ENCODE assay signal across 8 mouse cellular contexts in the genomic region with DNA sequence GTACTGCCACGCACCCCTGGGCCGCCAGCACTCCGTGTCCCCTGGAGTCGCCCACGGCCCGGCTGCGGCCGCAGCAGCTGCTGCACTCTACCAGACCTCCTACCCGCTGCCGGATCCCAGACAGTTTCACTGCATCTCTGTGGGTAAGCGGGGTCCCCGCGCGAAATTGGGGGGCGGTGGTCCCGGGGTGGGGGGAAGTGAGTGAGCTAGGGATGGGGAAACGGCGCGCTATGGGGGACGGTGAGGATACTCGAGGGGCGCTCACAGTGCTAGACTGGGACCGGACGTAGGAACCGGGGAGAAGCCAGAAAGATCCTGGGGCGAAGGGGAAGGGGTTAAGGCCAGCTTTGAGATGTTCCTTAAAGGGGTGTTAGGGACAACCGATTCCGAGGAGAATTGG. TPM values are rescaled to one million over a fixed set of nuclear protein-coding genes. Genes with fewer than 3 reads are reported as not detected.
DNase-seq lines count a peak whose midpoint lies in the region; ATAC-seq lines count a peak whose summit lies in the region.

No protein-coding gene starts in this region.

- no peak for ATAC-seq in heart, embryonic 16.5 days (replicated peaks; ENCODE audit: extremely low read depth, insufficient read depth, low FRiP score)
- no peak for ATAC-seq in embryonic facial prominence, embryonic 13.5 days (ENCODE audit: insufficient number of reproducible peaks, insufficient read depth, low FRiP score, low TSS enrichment, low read depth)
- no peak for ATAC-seq in intestine, embryonic 14.5 days (replicated peaks; ENCODE audit: low FRiP score, low TSS enrichment, low read depth)

- H3K9ac ChIP-seq in heart, embryonic 16.5 days (ENCODE audit: low read length), result no peak overlapping the region
- no peak overlapping the region for H3K9ac ChIP-seq in embryonic facial prominence, embryonic 13.5 days
- H3K9ac ChIP-seq in intestine, embryonic 14.5 days (ENCODE audit: low read length), result no peak overlapping the region

- 3% methylated on average over 28 of the region's 28 CpGs for WGBS in heart, embryonic 16.5 days
- 2% methylated on average over 28 of the region's 28 CpGs for WGBS in embryonic facial prominence, embryonic 13.5 days
- 2% methylated on average over 28 of the region's 28 CpGs for WGBS in intestine, embryonic 14.5 days

- H3K36me3 ChIP-seq in heart, embryonic 16.5 days (ENCODE audit: control insufficient read depth, insufficient read depth), result no peaks in the 10 kb centered on the region
- H3K36me3 ChIP-seq in embryonic facial prominence, embryonic 13.5 days, result no peaks in the 10 kb centered on the region
- no peaks in the 10 kb centered on the region for H3K36me3 ChIP-seq in intestine, embryonic 14.5 days (ENCODE audit: control insufficient read depth, insufficient read depth, low read length)

- DNase-seq in heart, adult 11 months, result no peak
- DNase-seq in intestine, embryonic 14.5 days (ENCODE audit: low spot score), result no peak
- peak; percentile 55 for DNase-seq in neural tube, embryonic 10.5 days (ENCODE audit: extremely low spot score, low spot score)
- DNase-seq in T-cell, adult 2 months (ENCODE audit: low spot score), result no peak
- DNase-seq in yolk sac, embryonic 10.5 days (ENCODE audit: low spot score), result no peak
- DNase-seq in kidney, adult 11 months, result no peak

- H3K27me3 ChIP-seq in heart, embryonic 16.5 days (ENCODE audit: control insufficient read depth, insufficient read depth, low read length), result peaks cover 92% of the 10 kb centered on the region
- H3K27me3 ChIP-seq in embryonic facial prominence, embryonic 13.5 days, result peaks cover 99% of the 10 kb centered on the region
- peaks cover 98% of the 10 kb centered on the region for H3K27me3 ChIP-seq in intestine, embryonic 14.5 days (replicated peaks; ENCODE audit: control insufficient read depth, insufficient read depth, low read length)

- H3K4me1 ChIP-seq in heart, embryonic 16.5 days (ENCODE audit: control insufficient read depth, insufficient read depth, low read length), result peaks cover 14% of the 10 kb centered on the region
- H3K4me1 ChIP-seq in embryonic facial prominence, embryonic 13.5 days, result peaks cover 32% of the 10 kb centered on the region
- H3K4me1 ChIP-seq in intestine, embryonic 14.5 days (replicated peaks; ENCODE audit: control insufficient read depth, insufficient read depth, low read length), result peaks cover 3% of the 10 kb centered on the region; the same call in 1 of the 2 replicates

- peak overlapping the region; percentile 38 for H3K4me3 ChIP-seq in heart, embryonic 16.5 days (ENCODE audit: low read length)
- H3K4me3 ChIP-seq in embryonic facial prominence, embryonic 13.5 days, result peak overlapping the region; percentile 38
- peak overlapping the region; percentile 16; the same call in 1 of the 2 replicates for H3K4me3 ChIP-seq in intestine, embryonic 14.5 days (ENCODE audit: low read depth, low read length)

- H3K9me3 ChIP-seq in heart, embryonic 16.5 days (replicated peaks; ENCODE audit: control insufficient read depth, low read length), result no peaks in the 10 kb centered on the region
- no peaks in the 10 kb centered on the region for H3K9me3 ChIP-seq in embryonic facial prominence, embryonic 13.5 days
- no peaks in the 10 kb centered on the region for H3K9me3 ChIP-seq in intestine, embryonic 14.5 days (ENCODE audit: control insufficient read depth, low read length)

- H3K4me2 ChIP-seq in heart, embryonic 16.5 days (ENCODE audit: low read depth, low read length), result peak overlapping the region; percentile 57
- peak overlapping the region; percentile 58 for H3K4me2 ChIP-seq in embryonic facial prominence, embryonic 13.5 days
- H3K4me2 ChIP-seq in intestine, embryonic 14.5 days (ENCODE audit: low read length), result peak overlapping the region; percentile 41

- H3K27ac ChIP-seq in heart, embryonic 16.5 days (ENCODE audit: low read length), result no peak overlapping the region
- no peak overlapping the region for H3K27ac ChIP-seq in embryonic facial prominence, embryonic 13.5 days
- H3K27ac ChIP-seq in intestine, embryonic 14.5 days (ENCODE audit: low read depth), result no peak overlapping the region

RNA-seq across cellular contexts. Expression of gene Gsx1, which starts 0.7 kb away (rescaled TPM):
- not detected in 2 replicates for polyA plus RNA-seq in heart, embryonic 16.5 days (2015; fragmentation: Nextera tagmentation; extraction: Ambion mirVana)
- not detected in 2 replicates for polyA plus RNA-seq in embryonic facial prominence, embryonic 13.5 days (2015; fragmentation: Nextera tagmentation; extraction: Ambion mirVana)
- not detected in 2 replicates for polyA plus RNA-seq in intestine, embryonic 14.5 days (2014; fragmentation: Nextera tagmentation; extraction: Ambion mirVana)
